Mouse (Mus musculus): ENCODE data around the gene Gm5475.

The Gm5475 gene

DNA sequence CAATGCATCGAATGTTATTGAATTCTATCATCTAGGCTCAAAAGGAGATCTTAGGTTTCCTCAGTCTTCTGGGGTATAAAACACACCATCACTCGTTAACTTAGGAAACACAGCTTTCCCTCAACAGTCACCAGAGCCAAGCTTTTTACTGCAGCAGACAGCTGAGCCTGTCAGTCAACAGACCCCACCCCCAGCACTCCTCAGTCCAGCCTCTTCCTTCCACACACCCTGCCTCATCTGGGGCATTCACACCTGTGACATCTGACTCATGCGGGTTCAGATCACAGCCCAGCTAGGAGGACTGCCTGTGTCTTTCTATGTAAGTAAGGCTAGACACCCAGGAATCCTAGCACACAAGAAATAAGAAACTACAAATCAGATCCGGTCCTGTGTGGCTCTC is 7.9 kb upstream of the Gm5475 start:
- no peak for DNase-seq

DNA sequence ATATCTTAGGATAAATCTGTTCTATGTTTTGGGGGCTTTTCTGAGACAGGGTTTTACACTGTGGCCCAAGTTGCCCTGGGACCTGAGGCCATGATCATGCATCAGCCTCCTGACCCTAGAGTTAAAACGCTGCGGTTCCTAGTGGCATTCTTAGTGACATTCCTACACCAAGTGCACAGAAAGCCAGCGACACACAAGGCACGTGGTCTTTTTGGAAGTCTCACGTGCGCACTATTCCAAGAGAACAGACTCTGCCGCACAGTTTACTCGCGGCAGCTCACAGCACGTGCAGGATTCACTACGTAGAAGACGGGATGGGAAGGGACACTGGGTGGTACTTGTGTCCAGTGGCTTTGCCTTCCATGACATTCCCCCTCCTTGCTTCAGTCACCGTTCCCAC is 7.0 kb upstream of the Gm5475 start:
- DNase-seq, result peak in 1 of 2 experiments; percentile 25

- peak; percentile 34 to 35 for DNase-seq
Observed at GRCm38 (mm10) chr15:100415684-100416083, 6.3 kb upstream of the Gm5475 start.

DNA sequence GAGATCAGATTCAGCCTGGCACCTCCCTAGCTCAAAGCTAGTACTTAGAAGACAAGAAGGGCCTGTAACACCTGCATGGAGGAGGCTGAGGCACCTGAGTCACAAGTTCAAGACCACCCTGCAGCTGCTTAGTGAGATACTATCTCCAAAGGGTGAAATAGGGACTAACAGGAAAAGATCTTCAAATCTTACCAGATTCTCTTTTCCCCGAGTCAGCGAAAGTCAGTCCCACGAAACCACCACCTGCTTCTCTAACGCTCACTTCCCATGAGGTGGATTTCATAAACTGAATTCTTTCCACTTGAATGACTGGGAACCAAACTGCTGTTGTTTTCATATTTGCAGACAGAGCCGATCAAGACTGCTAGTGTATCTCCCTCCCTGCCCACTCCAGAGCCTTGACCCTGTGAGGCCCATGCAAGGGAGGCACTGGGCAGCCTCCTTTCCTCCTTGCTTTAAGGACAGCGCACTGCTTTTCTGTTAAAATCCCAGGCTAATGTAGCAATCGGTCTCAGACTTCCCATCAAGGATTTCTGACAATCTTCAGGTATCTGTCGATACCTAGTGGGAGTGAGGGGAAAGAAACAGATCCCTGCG is 4.0 kb upstream of the Gm5475 start:
- DNase-seq, result no peak

DNA sequence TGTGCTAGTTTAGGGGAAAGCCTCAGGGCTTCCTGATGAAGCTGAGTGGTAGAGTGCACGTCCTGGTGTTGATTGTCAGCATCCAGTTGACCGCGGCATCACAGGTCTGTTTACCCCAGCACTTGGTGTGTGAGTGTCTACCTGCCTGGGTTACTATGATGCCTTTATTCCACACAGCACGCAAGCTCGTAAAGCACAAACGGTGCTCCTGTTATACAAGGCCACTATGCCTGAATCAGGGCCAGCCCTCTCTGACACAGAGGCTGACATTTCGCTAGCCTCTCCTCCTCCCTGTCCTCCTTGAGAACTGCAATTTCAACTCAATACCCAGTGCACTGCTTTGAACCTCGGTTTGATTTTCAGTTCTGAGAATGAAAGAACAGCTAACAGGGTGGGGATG is 2.6 kb upstream of the Gm5475 start:
- DNase-seq, result peak in 1 of 2 experiments; percentile 24

DNA sequence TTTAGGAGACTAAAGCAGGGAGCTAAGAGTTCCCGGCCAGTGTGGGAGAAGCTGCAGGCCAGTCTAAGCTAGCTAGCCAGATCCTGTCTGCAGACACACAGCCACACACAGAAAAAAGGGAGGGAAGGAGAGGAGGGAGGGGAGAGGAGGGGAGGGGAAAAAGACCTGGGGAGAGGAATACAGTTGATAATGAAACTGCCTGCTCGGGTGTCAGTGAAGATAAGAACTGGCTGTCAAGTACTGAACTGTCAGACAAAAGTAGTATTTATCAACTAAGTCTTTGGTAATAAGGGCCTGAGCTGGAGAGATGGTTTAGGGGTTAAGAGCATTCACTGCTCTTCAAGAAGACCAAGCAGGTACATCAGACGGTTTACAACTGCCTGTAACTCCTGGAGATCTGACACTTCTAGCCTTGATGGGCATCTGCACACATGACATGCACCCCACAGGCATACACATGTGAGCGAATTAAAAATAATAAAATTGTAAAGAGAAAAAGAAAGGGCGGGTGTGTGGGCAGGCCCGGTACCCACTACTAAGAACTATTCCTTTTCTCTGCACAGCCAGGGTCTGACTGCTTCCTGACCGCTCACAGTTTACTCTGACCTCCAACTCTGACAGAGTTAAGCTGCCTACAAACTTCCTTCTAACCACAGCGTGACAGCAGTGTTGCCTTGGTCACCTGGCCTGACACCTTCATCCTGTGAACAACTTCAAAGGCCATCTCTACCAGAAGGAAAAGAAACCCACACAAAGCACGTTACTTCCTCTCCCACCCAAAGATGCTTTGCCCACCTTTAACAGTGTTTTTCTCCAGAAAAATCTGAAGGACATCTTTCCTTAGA is 1.8 kb upstream of the Gm5475 start:
- DNase-seq, result no peak

DNA sequence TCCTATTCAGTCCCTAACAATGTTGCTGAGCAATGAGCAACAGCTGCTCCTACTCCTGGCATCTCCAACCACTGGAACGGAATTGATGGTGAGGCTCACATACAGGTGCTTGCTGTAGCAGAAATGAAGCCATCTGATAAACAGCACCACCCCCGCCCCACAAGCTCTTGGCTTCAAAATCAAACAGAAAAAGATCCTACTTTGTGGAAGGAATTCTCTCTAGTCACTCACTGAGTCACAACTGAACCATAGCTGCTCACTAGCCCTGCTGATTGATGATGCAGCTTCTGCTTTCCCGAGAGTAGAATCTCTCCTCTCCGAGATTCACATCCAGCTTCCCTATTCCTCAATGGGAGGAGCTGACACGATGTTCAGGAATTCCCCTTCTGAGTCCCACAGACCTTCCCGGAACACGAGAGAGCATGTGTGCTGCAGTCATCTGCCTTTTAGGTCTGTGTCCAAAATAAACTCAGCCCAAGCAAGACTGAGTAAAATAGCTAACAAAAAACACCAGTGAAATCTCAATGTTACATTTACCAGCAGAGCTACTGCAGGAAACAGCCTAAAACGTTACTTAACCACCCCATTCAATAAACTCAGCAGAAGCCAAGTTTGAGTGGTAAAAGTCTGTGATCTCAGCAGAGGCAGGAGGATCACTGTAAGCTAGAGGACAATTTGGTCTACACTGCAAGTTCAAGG is 739 bp upstream of the Gm5475 start:
- peak in 1 of 2 experiments; percentile 17 for DNase-seq

- no peak for DNase-seq
Observed at GRCm38 (mm10) chr15:100422476-100422875, 529 bp downstream of the Gm5475 start.

DNA sequence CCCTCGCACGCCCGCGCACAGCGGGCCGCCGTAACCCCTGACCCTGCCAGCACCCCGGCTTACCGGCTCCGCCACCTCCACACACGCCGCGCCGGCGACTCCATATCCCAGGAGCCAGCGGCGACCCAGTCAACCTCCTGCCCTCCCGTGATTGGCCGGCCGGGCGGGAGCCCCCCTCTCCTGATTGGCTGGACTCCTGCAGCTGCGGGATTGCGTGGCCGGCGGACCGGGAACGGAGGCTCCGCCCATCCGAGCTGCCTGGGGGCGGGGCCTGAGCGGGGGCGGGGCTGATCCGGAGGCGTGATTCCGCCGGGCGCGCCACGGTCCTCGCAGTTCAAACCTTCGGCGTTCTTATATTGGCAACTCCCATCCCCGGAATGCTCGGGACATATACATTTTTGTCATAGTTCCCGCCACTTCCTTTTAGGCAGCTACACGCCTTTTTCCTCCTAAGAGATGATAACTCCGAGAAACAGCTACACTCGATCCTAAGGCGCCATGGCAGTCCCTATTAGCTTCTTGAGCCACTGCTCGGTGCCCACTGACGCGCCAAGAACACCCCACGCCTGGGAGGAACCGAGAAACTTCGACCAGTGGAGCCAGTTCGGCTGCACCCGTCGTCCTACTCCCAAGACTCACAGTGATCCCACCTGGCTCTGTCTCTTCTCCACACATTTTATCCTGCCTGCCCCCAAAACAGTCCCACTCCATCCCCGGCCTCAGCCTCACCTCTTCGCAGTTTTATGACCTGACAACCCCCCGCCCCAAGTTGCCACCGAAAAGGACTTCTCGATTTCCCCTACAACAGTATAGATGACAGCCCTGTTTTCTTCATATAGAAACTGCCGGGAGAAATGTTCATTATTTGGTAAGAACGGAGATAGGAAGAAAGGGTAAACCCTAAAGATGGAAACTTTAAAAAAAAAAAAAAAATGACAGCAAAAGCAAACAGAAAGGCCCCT is 1.2 kb downstream of the Gm5475 start:
- DNase-seq, result peak; percentile 97 to 98

DNA sequence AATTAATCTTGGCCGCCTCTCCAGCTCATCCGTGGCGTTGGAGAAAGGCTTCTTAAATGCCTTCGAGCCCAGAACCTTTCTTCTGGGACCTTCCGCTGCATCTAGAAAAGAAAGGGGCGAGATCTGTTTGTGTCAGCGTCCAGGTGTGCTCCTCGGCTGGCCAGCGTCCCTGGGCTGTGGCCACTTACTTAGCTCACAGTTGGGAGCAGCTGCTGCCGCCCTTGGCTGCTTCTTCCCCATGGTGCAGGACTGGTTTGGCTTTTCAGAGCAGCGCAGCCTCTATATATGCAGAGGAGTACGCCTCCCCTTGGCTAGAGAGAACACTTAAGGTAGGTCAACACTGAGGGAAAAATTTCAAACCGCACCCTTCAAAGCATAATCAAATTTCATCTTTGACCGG is 2.0 kb downstream of the Gm5475 start:
- DNase-seq, result peak; percentile 69 to 79

- DNase-seq, result peak; percentile 28 to 33
Observed at GRCm38 (mm10) chr15:100424396-100425122, 2.6 kb downstream of the Gm5475 start, which contains the start of gene Slc11a2. Gene Slc11a2, minus strand, starts transcription at chr15:100425072.

DNA sequence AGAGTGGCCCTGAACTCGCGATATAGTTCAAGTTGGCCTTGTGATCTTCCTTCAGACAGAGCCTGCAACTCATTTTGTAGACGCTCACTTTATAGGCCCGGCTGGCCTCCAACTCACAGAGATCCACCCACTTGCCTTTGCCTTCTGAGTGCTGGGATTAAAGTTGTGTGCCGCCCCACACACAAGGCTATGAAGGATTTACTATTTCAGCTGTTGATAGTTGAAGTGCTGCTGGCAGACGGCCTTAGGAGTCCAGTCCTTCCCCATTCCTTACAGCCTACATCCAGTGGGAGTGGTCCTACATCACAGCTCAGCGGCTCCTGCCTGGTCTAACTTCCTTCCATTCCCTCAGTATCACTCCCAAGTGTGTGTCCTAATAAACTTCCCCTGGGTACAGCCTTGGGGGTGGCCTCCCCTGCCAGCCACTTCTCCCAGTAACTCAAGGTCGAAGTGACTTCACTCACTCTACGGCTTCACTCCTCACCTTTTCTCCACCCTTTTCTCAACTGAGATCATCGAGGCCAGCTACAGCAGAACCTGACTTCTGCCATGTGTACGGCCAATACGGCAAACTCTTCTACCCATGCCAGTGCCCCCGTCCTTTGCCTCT is 6.5 kb downstream of the Gm5475 start:
- peak in 1 of 2 experiments; percentile 29 for DNase-seq

DNA sequence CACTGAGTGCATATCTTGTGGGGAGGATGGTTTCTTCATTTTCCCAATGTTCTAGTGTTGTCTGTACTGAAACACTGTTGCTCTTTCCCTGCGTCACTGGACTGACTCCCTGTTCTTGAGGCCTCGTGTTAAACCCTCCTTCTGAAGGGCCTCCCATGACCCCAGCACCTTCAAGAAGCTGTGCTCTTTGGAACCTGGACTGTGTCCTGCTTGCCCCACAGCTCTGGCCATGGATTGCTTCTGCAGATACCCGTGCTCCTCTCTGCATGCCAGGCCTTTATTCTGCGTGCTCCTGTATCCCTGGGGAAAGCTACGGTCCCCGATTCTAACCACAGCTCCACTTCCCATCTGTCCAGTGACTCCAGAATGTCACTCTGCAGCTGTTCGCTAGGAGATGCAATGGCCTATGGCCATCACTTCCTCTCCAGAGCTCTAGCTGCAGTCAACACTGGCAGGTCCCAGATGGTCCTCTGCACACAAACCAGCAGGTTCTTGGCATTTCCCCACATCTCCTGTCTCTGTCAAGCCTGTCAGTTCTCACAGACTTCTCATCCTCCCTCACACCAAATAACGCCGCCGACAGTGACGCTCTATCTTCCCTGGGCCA is 8.1 kb downstream of the Gm5475 start:
- DNase-seq, result no peak

GRCm38 (mm10) chr15:100433234-100433633 is 11.3 kb downstream of the Gm5475 start:
- no peak for DNase-seq

- DNase-seq, result no peak
Observed at GRCm38 (mm10) chr15:100436112-100436511, 14.2 kb downstream of the Gm5475 start.

- no peak for DNase-seq
Observed at GRCm38 (mm10) chr15:100436518-100436917, 14.6 kb downstream of the Gm5475 start.

GRCm38 (mm10) chr15:100443126-100443922 is 21.4 kb downstream of the Gm5475 start:
- peak; percentile 89 to 93 for DNase-seq

- DNase-seq, result no peak
Observed at GRCm38 (mm10) chr15:100446887-100447286, 24.9 kb downstream of the Gm5475 start.

GRCm38 (mm10) chr15:100448572-100448971 is 26.6 kb downstream of the Gm5475 start:
- DNase-seq, result no peak

DNA sequence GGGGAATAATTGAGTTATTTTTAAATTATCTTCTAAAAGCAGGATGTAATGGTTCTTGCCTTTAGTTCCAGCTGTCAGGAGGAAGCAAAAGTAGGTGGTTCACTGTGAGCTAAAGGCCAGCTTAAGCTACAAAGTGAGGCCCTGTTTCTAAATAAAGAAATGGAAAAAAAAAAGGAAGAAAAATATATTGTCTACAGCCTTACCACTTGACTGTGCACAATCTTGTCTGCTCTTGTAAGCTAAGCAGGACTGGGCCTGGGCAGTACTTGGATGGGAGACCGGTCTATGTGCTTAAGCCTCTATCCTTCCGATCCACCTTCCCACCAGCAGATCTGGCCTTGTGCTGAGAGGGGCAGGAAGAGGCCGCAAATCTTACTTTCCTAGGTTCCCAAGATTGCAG is 27.5 kb downstream of the Gm5475 start:
- no peak for DNase-seq
